Mouse (Mus musculus) forebrain, embryonic 10.5 days (tissue): Measurements from ENCODE around the gene Anks3. TPM values are rescaled to one million over a fixed set of nuclear protein-coding genes. Genes with fewer than 3 reads are reported as not detected.

Experiments used
- DNase-seq: peaks from one replicate; pipeline ENCODE4 v3.0.0-alpha.2; 2017; ENCODE audit warnings: low spot score; ENCODE audit errors: extremely low spot score
- H3K27ac ChIP-seq: fragments of 300-500 bp; sonication (generic); 2 replicates; pipeline ENCODE4 v1.5.1; 2016; ENCODE audit warnings: mild to moderate bottlenecking
- H3K27me3 ChIP-seq: fragments of 300-500 bp; sonication (generic); 2 replicates; pipeline ENCODE4 v1.6.1; 2016; ENCODE audit warnings: mild to moderate bottlenecking; ENCODE audit not compliant: poor library complexity, severe bottlenecking
- H3K36me3 ChIP-seq: fragments of 300-500 bp; sonication (generic); replicated peaks from 2 replicates; pipeline ENCODE4 v1.6.1; 2016; ENCODE audit warnings: mild to moderate bottlenecking, moderate library complexity
- H3K4me1 ChIP-seq: fragments of 300-500 bp; sonication (generic); 2 replicates; pipeline ENCODE4 v1.6.1; 2016
- H3K4me3 ChIP-seq: fragments of 300-500 bp; sonication (generic); 2 replicates; pipeline ENCODE4 v1.5.1; 2016; ENCODE audit warnings: mild to moderate bottlenecking, moderate library complexity
- H3K9me3 ChIP-seq: fragments of 300-500 bp; sonication (generic); 2 replicates; pipeline ENCODE4 v1.6.1; 2016; ENCODE audit warnings: mild to moderate bottlenecking, moderate library complexity
- WGBS: fragments of 180-500 bp; shearing (Covaris S2); methylation state at CpG from one replicate; pipeline ENCODE4 v1.1.7; 2016; 5-methylcytosine and 5-hydroxymethylcytosine counted together
- polyA plus RNA-seq: library from polyadenylated mRNA; unstranded; fragments of >200 nt; fragmentation: Nextera tagmentation; extraction: Ambion mirVana; gene quantifications from 2 replicates; pipeline ENCODE4 v1.2.1, GENCODE M21; 2016

Gene Anks3
- polyA plus RNA-seq, 1 experiment from 2014 or later = 49.3 TPM

- peaks cover 22% of the 10 kb centered on the region for H3K4me1 ChIP-seq
- H3K9me3 ChIP-seq = no peaks in the 10 kb centered on the region
- no peak for DNase-seq
- H3K27me3 ChIP-seq = no peaks in the 10 kb centered on the region
- no peak overlapping the region for H3K4me3 ChIP-seq
- peaks cover 84% of the 10 kb centered on the region for H3K36me3 ChIP-seq
- H3K27ac ChIP-seq = no peak overlapping the region
- WGBS = 90% methylated on average over 8 of the region's 8 CpGs
Observed at GRCm38 (mm10) chr16:4937351-4938190, 26.4 kb downstream of the Anks3 start.

DNA sequence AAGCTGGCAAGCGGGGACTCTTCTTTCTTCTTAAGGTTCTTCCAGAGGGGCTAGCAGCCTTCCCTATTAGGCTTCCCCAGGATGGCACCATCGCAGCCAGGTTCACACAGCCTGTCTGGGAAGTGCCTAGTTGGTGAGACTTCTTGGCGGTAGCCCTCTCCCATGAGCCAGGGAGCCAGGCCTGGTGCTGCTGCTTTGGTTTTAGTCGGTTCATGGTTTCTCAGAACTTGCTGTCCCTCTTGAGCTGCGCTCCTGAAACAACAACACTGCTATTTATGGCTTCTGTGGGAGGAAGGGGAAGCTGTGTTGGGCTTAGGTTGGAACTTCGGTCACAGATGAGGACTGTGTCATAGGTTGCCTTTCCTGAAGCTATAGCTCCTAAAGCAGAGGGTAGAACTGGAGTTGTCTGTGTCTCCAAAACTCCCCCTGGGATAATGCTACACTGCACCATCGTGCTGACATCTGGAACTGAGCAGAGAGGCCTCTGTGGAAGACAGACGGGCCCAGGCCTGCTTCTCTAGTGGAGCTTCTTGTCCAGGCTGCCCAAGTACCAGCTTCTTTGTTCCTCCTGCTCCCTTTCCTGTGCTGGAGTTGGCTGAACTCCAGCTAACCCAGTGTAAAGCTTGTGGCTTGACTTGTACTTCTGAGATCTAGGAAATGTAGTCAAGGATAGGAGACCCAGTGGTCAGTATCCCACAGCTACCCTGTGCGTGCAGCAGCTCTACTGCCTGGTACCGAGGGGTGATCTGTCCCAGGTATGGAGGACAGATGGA lies 27.9 kb downstream of the Anks3 start:
- Histone ChIP-seq H3K4me3 (no peak overlapping the region), H3K27ac (no peak overlapping the region), H3K9me3 (no peaks in the 10 kb centered on the region), H3K27me3 (no peaks in the 10 kb centered on the region), H3K36me3 (peaks cover 84% of the 10 kb centered on the region), H3K4me1 (peaks cover 22% of the 10 kb centered on the region)
- WGBS = 87% methylated on average over 10 of the region's 10 CpGs
- DNase-seq = no peak

DNA sequence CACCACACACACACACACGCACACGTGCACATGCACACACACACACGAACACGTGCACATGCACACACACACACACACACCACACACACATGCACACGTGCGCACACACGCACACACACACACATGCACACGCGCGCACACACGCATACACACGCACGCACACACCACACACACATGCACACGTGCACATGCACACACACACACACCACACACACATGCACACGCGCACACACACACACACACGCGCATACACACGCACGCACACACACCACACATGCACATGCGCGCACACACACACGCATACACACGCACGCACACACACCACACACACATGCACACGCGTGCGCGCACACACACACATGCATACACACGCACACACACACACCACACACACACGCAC lies 28.6 kb downstream of the Anks3 start:
- Histone ChIP-seq H3K9me3 (no peaks in the 10 kb centered on the region), H3K36me3 (peaks cover 84% of the 10 kb centered on the region), H3K27me3 (no peaks in the 10 kb centered on the region), H3K27ac (no peak overlapping the region), H3K4me1 (peaks cover 21% of the 10 kb centered on the region), H3K4me3 (no peak overlapping the region)
- no peak for DNase-seq
- 98% methylated on average over 31 of the region's 31 CpGs for WGBS

DNA sequence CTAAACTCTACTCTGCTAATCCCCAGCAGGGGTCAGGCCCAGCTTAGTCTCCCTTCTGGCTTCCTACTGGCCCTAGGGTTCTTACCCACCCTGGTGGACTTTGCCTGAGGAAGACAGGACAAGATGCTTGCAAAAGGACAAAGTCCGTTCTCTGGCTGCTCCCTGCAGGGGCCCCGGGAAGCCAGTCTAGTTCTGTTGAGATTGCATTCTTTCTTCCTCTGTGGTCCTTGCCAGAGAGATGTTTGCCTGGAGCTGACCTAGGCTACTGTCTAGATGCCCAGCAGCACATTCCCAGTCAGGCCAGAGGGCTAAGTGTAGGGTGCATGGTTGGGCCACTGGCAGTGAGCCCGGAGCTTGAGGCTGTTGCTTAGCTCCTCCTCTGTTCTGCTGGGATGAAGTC lies 31.6 kb downstream of the Anks3 start:
- no peaks in the 10 kb centered on the region for H3K27me3 ChIP-seq
- no peaks in the 10 kb centered on the region for H3K9me3 ChIP-seq
- no peak overlapping the region for H3K4me3 ChIP-seq
- H3K36me3 ChIP-seq = peaks cover 100% of the 10 kb centered on the region
- DNase-seq = no peak
- WGBS = 81% methylated on average over 3 of the region's 3 CpGs
- no peaks in the 10 kb centered on the region for H3K4me1 ChIP-seq
- H3K27ac ChIP-seq = no peak overlapping the region

GRCm38 (mm10) chr16:4928474-4928873 lies 35.5 kb downstream of the Anks3 start:
- Histone ChIP-seq H3K9me3 (no peaks in the 10 kb centered on the region), H3K4me1 (0 out of 2 replicates have a peak, but pooled peaks cover 4% of the 10 kb centered on the region), H3K36me3 (peaks cover 99% of the 10 kb centered on the region), H3K4me3 (no peak overlapping the region), H3K27ac (no peak overlapping the region), H3K27me3 (no peaks in the 10 kb centered on the region)
- no peak for DNase-seq
- WGBS = 89% methylated on average over 2 of the region's 2 CpGs

- H3K27ac ChIP-seq = no peak overlapping the region
- 95% methylated on average over 7 of the region's 7 CpGs for WGBS
- peaks cover 99% of the 10 kb centered on the region for H3K36me3 ChIP-seq
Observed at GRCm38 (mm10) chr16:4927967-4928366, 36.0 kb downstream of the Anks3 start.

GRCm38 (mm10) chr16:4923996-4924395 lies 40.0 kb downstream of the Anks3 start:
- no peak overlapping the region for H3K27ac ChIP-seq
- WGBS = 92% methylated on average over 5 of the region's 5 CpGs
- no peaks in the 10 kb centered on the region for H3K9me3 ChIP-seq
- no peak for DNase-seq
- H3K27me3 ChIP-seq = no peaks in the 10 kb centered on the region
- no peak overlapping the region for H3K4me3 ChIP-seq
- H3K36me3 ChIP-seq = peaks cover 73% of the 10 kb centered on the region
- H3K4me1 ChIP-seq = 0 out of 2 replicates have a peak, but pooled peaks cover 4% of the 10 kb centered on the region

More at GRCm38 (mm10) chr16:4927967-4928366, 36.0 kb downstream of the Anks3 start:
- no peaks in the 10 kb centered on the region for H3K9me3 ChIP-seq
- H3K4me3 ChIP-seq = no peak overlapping the region
- DNase-seq = no peak
- 0 out of 2 replicates have a peak, but pooled peaks cover 4% of the 10 kb centered on the region for H3K4me1 ChIP-seq
- H3K27me3 ChIP-seq = no peaks in the 10 kb centered on the region

- 97% methylated on average over 6 of the region's 6 CpGs for WGBS
- no peak for DNase-seq
- H3K36me3 ChIP-seq = peaks cover 61% of the 10 kb centered on the region
- no peak overlapping the region for H3K27ac ChIP-seq
- H3K9me3 ChIP-seq = no peaks in the 10 kb centered on the region
- no peak overlapping the region for H3K4me3 ChIP-seq
- 0 out of 2 replicates have a peak, but pooled peaks cover 4% of the 10 kb centered on the region for H3K4me1 ChIP-seq
- H3K27me3 ChIP-seq = no peaks in the 10 kb centered on the region
Observed at GRCm38 (mm10) chr16:4922481-4922880, 41.5 kb downstream of the Anks3 start.

- Histone ChIP-seq H3K27me3 (no peaks in the 10 kb centered on the region), H3K4me3 (no peak overlapping the region), H3K36me3 (peaks cover 57% of the 10 kb centered on the region), H3K9me3 (no peaks in the 10 kb centered on the region), H3K4me1 (0 out of 2 replicates have a peak, but pooled peaks cover 4% of the 10 kb centered on the region), H3K27ac (no peak overlapping the region)
- DNase-seq = no peak
- 88% methylated on average over 4 of the region's 4 CpGs for WGBS
Observed at GRCm38 (mm10) chr16:4920556-4920955, 43.4 kb downstream of the Anks3 start.

DNA sequence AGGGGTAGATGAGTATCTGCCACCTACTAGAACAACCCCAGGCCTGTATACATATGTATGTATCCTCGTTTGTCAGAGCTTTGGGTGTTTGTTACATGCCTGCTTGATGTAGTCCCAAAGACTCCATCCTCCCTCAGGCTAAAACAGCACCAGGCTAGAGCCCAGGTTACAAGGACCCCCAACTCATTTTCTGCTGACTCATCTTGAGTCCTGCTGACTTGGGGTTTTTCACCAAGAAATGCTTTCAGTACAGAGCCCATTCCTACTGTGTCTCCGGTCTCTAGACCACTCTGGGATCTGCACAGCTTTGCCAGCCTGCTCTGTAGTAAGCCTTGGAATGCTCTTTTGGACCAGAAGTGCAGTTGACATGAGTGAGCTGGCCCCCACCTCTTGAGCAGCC lies 47.4 kb downstream of the Anks3 start:
- Histone ChIP-seq H3K27ac (no peak overlapping the region), H3K9me3 (no peaks in the 10 kb centered on the region), H3K36me3 (peaks cover 58% of the 10 kb centered on the region), H3K27me3 (no peaks in the 10 kb centered on the region), H3K4me1 (peaks cover 9% of the 10 kb centered on the region; the same call in 1 of the 2 replicates), H3K4me3 (no peak overlapping the region)
- WGBS = 81% methylated on average over 2 of the region's 2 CpGs
- DNase-seq = no peak

DNA sequence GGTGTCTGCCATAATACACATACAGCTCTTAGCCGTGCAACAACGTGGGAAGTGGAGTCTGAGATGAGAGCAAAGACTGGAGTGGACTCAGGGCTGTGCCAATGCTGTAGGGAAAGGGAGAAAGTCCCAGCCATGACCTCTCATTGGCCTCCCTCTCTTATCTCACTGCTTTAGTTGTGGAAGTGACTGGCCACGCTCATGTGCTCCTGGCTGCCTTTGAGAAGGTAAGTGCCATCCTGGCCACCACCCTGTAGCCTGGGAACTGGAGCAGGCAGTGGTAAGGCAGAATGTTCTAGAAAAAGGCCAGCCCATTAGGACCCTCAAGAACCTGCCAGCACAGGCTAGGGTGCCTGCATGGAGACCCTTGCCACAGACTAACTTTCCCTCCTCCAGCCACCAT lies 48.1 kb downstream of the Anks3 start:
- no peak for DNase-seq
- 92% methylated on average over 3 of the region's 3 CpGs for WGBS
- Histone ChIP-seq H3K4me1 (peaks cover 9% of the 10 kb centered on the region; the same call in 1 of the 2 replicates), H3K27me3 (no peaks in the 10 kb centered on the region), H3K4me3 (no peak overlapping the region), H3K36me3 (peaks cover 65% of the 10 kb centered on the region), H3K9me3 (no peaks in the 10 kb centered on the region), H3K27ac (no peak overlapping the region)

- Histone ChIP-seq H3K4me1 (peaks cover 9% of the 10 kb centered on the region; the same call in 1 of the 2 replicates), H3K27me3 (no peaks in the 10 kb centered on the region), H3K27ac (peak overlapping the region; percentile 13; the same call in 1 of the 2 replicates), H3K9me3 (no peaks in the 10 kb centered on the region), H3K4me3 (no peak overlapping the region), H3K36me3 (peaks cover 78% of the 10 kb centered on the region)
- 41% methylated on average over 12 of the region's 12 CpGs for WGBS
- peak; percentile 78 for DNase-seq
Observed at GRCm38 (mm10) chr16:4913783-4914735, 49.9 kb downstream of the Anks3 start.
